Mouse (Mus musculus) spleen, embryonic (tissue): ENCODE data around the gene Apba1.

Experiments used
- CTCF ChIA-PET: fragments of 350-600 bp; sonication (Branson Sonifier 250); formaldehyde crosslinking; loops from one replicate; lab custom pipeline; 2022; lab: Charles Lee

Apba1 gene

DNA sequence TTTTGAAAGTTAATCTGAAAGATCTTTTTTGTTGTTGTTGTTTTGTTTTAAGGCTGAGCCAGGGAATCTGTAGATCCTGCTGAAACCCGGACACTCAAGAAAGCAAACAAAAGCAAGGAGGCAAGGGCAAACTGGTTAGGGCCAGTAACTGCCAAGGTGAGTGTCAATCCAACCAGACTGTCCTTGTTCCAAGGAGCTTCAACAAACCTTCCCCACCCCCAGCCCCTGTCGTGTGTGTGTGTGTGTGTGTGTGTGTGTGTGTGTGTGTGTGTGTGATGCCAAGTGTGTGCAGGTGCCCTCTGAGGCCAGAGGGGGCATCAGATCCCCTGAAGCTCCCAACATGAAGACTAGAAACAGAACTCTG, 210.2 kb downstream of the Apba1 start:
- CTCF ChIA-PET: no interaction called here

DNA sequence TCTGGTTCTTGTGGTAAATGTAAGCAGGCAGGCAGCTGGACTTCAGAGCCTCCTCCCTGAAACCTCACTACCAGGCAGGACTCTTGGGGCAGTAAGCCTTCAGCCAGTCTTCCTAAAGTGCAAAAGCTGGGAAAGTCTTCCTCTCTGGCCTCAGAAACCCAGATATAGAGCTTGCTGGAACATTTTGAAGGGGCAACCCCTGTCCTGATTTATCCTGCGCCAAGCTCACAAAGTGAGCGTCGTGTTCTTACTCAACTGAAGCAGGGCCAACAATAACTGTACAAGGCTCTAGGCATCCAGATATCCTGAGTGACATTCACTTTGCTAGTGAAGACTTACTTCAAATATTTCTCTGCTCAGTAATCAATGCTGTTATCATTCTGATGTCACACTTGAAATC, 211.7 kb downstream of the Apba1 start:
- CTCF ChIA-PET: no interaction called here

GRCm38 (mm10) chr19:23971391-23971790, 212.7 kb downstream of the Apba1 start:
- CTCF ChIA-PET: no interaction called here

GRCm38 (mm10) chr19:23972881-23973649, 214.4 kb downstream of the Apba1 start:
- CTCF ChIA-PET: no interaction called here

- CTCF ChIA-PET: no interaction called here
Measured at GRCm38 (mm10) chr19:23977901-23978443, 219.3 kb downstream of the Apba1 start.

DNA sequence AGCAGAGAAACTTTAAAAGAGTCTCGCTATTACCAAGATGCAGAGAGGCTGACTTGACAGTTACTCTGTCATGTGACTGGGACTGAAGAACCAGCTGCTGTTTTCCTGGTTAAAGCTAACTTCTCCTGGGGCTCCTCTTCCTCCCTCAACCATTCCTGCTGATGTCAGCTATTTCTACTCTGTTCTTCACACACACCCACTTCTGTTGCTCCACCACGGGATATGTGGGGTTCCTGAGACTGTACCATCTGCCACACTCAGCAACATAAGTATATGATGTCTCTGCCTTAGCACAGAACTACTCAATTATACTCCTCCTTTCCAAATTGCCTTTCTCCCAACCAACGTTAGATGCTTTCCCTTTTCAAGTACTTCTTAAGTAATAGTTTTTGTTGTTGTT, 221.9 kb downstream of the Apba1 start:
- CTCF ChIA-PET: no interaction called here

DNA sequence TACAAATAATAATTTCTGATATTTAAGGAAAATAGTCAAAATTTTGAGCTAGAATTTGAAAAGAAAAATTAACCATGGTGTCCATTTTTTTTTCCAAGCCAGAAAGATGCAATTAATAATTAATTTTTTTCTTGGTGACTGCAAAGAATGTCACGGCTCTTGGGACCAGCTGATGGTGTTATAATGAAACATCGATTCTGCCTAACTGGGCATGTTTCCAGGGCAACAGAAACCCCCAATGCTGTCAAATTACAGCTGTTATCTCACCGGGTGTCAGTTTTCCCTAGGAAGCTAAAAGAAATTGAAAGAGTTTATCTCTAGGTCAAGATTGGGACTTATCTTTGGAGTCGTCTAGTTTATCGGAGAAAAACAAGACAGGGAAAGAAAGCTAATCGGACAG, 225.5 kb downstream of the Apba1 start:
- CTCF ChIA-PET: no interaction called here

GRCm38 (mm10) chr19:23987291-23987690, 228.6 kb downstream of the Apba1 start:
- CTCF ChIA-PET: no interaction called here

DNA sequence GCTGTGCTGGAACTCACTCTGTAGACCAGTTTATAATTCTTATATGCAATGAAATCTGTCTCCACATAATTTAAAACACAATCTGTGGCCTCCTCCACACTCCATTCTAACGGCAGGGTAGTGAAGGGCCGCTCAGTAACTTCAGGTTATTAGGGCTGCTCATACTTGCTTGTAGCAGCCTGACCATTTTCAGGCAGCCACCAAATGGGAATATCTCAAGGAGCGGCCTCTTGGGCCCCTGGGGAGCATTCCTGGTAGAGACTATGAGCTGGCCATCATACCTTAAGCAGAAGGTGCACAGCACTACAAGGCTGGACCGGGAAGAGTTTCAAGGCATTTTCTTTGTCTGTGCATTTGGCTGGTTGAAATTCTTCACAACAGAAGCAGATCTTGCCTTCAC, 229.5 kb downstream of the Apba1 start:
- CTCF ChIA-PET: no interaction called here

- CTCF ChIA-PET: no interaction called here
Measured at GRCm38 (mm10) chr19:23995766-23996399, 237.2 kb downstream of the Apba1 start.
